Mouse (Mus musculus) megakaryocyte, embryonic 14.5 days (primary cell): ENCODE measurements around the gene Phkb.

Experiments
- FLI1 ChIP-seq: IDR thresholded peaks from 2 replicates; pipeline ENCODE4 v1.6.1; 2012; ENCODE audit warnings: low read length, inconsistent platforms, mixed read lengths
- GATA1 ChIP-seq: IDR thresholded peaks from 3 replicates; pipeline ENCODE4 v1.6.1; 2012; ENCODE audit warnings: mixed read lengths, low read length, inconsistent platforms, borderline replicate concordance

GRCm38 (mm10) chr8:85845887-85846286 lies 5.1 kb downstream of the Phkb start:
- TF ChIP-seq GATA1, result no peak
- no peak for TF ChIP-seq FLI1
